Mouse (Mus musculus) ES-Bruce4 (cell line): ENCODE results near the gene Map3k7cl.

Source experiments
- CTCF ChIP-seq: IDR thresholded peaks from one replicate; pipeline ENCODE4 v1.8.1; 2011; ENCODE audit warnings: low read depth, low read length
- EP300 ChIP-seq: IDR thresholded peaks from 2 replicates; pipeline ENCODE4 v1.6.1; 2011; ENCODE audit warnings: low read depth, low read length; ENCODE audit not compliant: insufficient read depth
- POLR2A ChIP-seq: IDR thresholded peaks from one replicate; pipeline ENCODE4 v1.8.1; 2011; ENCODE audit warnings: low read length; ENCODE audit not compliant: insufficient read depth

DNA sequence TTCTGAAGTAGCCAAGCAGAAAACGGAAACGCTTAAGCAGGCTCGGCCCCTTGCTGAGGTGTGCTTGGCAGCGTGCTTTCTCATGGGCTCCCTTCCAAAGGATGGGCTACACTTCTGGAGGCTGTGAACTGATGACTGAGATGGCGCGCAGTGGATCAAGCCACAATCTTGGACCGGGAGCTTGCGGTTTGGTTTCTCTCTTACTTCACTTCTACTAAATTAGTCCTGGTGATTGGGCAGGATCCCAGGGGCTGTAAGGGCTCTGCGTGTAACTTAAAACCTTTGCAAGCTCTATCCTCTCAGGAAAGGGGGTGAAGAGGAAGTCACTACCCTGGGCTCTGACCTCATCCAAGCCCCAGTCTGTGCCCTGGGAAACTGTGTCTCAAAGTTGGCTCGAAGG is 22.5 kb downstream of the Map3k7cl start:
- TF ChIP-seq POLR2A (no peak), CTCF (no peak), EP300 (no peak)
